Mouse (Mus musculus) G1E-ER4 (cell line): ENCODE measurements around the gene Kansl1l. TPM values are rescaled to one million over a fixed set of nuclear protein-coding genes. Genes with fewer than 3 reads are reported as not detected.

Experiments used
- GATA1 ChIP-seq: IDR thresholded peaks from one replicate; pipeline ENCODE4 v1.8.0; 2012; ENCODE audit warnings: low read length, inconsistent platforms
- polyA plus RNA-seq: library from polyadenylated mRNA; stranded (reverse); fragments of >175 nt; gene quantifications from 2 replicates; pipeline ENCODE4 v1.2.3, GENCODE M21; 2012

Kansl1l gene
- polyA plus RNA-seq, 1 experiment, result 1.1 TPM

DNA sequence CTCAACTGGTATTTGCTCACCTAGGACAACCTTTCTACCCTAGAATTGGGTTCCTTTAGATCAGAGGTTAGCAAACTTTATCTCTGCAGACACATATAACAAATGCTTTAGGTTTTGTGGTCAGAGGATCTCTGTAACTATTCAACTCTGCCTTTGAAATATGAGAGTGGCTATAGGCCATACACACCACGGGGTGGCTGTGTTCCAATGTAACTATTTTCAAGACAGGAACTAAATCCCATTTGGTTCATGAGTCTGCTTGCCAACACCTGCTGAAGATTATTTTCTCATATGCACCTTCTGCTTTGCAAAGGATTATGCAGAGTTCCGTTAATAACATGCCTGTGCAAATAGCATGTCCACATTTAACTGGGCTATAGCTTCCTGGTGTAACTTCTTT is 35.1 kb downstream of the Kansl1l start:
- TF ChIP-seq GATA1, result no peak

GRCm38 (mm10) chr1:66781027-66781426 is 36.3 kb downstream of the Kansl1l start:
- TF ChIP-seq GATA1, result no peak

DNA sequence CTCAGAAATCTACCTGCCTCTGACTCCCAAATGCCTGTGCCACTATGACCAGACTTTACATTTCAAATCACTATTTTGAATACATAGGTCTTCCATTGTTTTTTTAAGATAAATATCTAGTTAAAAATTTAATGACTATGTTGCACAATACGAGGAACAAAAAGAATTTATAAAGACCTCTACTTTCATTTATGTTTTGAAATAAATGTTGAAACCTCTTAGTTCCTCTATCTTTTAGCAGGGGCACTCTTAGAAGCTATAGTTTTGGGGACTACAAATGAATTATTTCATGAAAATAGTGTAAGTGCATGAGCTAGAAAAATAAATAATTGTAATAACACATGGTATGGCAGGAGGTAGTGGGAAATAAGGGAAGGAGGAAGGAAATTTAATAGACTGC is 38.6 kb downstream of the Kansl1l start:
- no peak for TF ChIP-seq GATA1

GRCm38 (mm10) chr1:66777878-66778277 is 39.5 kb downstream of the Kansl1l start:
- no peak for TF ChIP-seq GATA1

DNA sequence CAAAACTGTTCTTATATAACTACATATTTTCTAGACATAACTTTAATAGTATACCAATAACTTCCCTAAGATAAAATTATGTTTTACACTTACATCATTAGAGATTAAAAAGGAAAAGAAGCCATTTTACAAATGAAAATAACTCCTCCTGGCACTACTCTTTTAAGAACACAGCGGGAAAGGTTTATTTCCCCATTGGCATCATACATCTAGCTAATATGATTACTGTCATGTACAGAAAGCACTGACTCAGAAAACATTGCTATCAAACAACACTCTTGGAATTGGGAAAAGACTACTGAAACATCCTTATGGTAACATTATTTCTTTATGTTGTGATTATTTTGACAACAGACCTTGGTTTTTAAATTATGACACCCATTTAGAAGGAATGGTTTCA is 48.6 kb downstream of the Kansl1l start:
- TF ChIP-seq GATA1, result no peak

DNA sequence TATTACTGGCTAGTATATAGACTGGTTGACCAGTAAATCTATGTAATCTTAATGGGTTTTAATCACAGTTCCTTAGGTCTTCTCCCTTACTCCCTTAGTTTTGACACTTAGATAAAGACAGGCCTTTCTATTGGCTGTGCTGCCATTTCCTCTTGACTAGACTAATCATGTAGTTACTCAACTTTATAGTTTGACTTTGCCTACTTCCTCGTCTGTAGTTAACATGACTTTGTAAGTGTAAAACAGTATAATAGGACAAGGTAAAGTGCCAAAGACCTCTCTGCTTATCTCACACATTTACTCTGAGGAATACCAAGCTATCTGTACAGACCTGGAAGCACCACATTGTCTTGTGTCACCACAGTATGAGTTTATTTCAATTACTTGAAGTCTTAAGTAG is 86.8 kb downstream of the Kansl1l start:
- no peak for TF ChIP-seq GATA1

GRCm38 (mm10) chr1:66712859-66713258 is 104.5 kb downstream of the Kansl1l start:
- TF ChIP-seq GATA1, result no peak

- TF ChIP-seq GATA1, result no peak
Measured at GRCm38 (mm10) chr1:66704523-66704922, 112.8 kb downstream of the Kansl1l start.

GRCm38 (mm10) chr1:66702623-66703345 is 114.6 kb downstream of the Kansl1l start:
- TF ChIP-seq GATA1, result no peak

GRCm38 (mm10) chr1:66701576-66701940 is 115.8 kb downstream of the Kansl1l start:
- TF ChIP-seq GATA1, result no peak

GRCm38 (mm10) chr1:66700693-66701575 is 116.4 kb downstream of the Kansl1l start, which contains the start of gene Rpe:
Rpe (plus strand) TSS chr1:66700831.
- TF ChIP-seq GATA1, result no peak

- no peak for TF ChIP-seq GATA1
Measured at GRCm38 (mm10) chr1:66700149-66700692, 117.1 kb downstream of the Kansl1l start.

GRCm38 (mm10) chr1:66695296-66695695 is 122.1 kb downstream of the Kansl1l start:
- no peak for TF ChIP-seq GATA1

DNA sequence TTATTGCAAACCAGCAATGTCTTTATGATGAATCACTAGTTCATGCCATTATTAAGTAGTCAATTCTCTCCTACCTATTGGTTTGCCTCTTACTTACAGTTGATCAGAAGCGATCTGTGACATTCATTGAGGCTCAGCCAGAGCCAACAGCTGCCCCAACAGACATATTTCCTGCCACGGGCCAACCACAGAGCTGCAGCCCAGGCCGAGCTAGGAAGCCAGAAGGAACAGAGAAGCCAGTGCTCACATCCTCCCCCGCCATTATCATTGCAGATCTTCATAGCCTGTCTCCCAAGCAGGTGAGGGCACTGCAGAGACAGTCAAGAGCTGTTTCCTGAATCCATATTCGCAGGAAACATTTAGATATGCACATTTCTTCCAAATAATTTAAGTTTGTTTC is 123.1 kb downstream of the Kansl1l start:
- no peak for TF ChIP-seq GATA1

- no peak for TF ChIP-seq GATA1
Measured at GRCm38 (mm10) chr1:66692780-66693392, 124.5 kb downstream of the Kansl1l start.

DNA sequence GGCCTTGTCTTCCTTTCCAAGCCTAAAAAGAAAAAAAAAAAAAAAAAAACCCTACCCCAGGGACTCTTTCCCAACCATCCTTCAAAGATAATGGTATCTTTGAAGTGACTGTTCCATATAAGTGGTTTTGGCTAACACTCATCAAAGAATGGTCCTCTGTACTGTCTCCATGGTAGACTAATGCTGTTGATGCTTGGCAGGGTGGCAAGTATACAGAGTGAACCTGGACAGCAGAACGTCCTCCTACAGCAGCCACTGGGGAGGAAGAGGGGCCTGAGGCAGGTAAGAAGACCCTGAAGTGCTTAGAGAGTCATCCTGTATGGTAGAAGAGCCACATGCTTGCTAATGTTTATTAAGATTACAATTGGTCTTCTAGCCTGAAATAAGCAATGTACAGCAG is 125.1 kb downstream of the Kansl1l start:
- no peak for TF ChIP-seq GATA1
